In genomic region chr3:61255643-61256042, GRCm38 (mm10) we compare ENCODE assay signal across 17 mouse cellular contexts.
DNase-seq lines count a peak whose midpoint lies in the region; ATAC-seq and TF ChIP-seq lines count a peak whose summit lies in the region.
"Had no signal": no experiment of that assay in that cellular context is flagged by ENCODE, and none has a peak within 500 bp of the region (broad histone marks: within the 10 kb centered on the region; RNA-seq: fewer than 3 reads in every experiment).

No protein-coding gene starts in this region.

- H3K27ac ChIP-seq in forebrain, embryonic 14.5 days (ENCODE audit: low read depth, low read length) = no peak overlapping the region
- H3K27ac ChIP-seq in forebrain, embryonic 10.5 days = no peak overlapping the region
- no peak overlapping the region for H3K27ac ChIP-seq in forebrain, embryonic 16.5 days (ENCODE audit: low read length)
- no peak overlapping the region for H3K27ac ChIP-seq in midbrain, postnatal 0 days (ENCODE audit: low read depth, low read length)
- H3K27ac ChIP-seq: embryonic facial prominence, embryonic 10.5 days; embryonic facial prominence, embryonic 12.5 days had no signal

- H3K36me3 ChIP-seq in forebrain, embryonic 14.5 days (ENCODE audit: control insufficient read depth, insufficient read depth, low read length) = no peaks in the 10 kb centered on the region
- H3K36me3 ChIP-seq in forebrain, embryonic 10.5 days (replicated peaks) = no peaks in the 10 kb centered on the region
- no peaks in the 10 kb centered on the region for H3K36me3 ChIP-seq in forebrain, embryonic 16.5 days (ENCODE audit: control insufficient read depth, insufficient read depth)
- H3K36me3 ChIP-seq in midbrain, postnatal 0 days (ENCODE audit: insufficient read depth, low read length) = no peaks in the 10 kb centered on the region
- H3K36me3 ChIP-seq: embryonic facial prominence, embryonic 10.5 days; embryonic facial prominence, embryonic 12.5 days had no signal

- TF ChIP-seq CTCF in midbrain, postnatal 0 days (IDR thresholded peaks at IDR 0.05) = no peak

- no peaks in the 10 kb centered on the region for H3K4me1 ChIP-seq in forebrain, embryonic 14.5 days (ENCODE audit: control insufficient read depth, insufficient read depth, low read length)
- no peaks in the 10 kb centered on the region for H3K4me1 ChIP-seq in forebrain, embryonic 10.5 days
- H3K4me1 ChIP-seq in forebrain, embryonic 16.5 days (replicated peaks; ENCODE audit: control insufficient read depth, insufficient read depth, low read length) = no peaks in the 10 kb centered on the region
- H3K4me1 ChIP-seq in midbrain, postnatal 0 days (ENCODE audit: insufficient read depth, low read length) = no peaks in the 10 kb centered on the region
- H3K4me1 ChIP-seq: embryonic facial prominence, embryonic 10.5 days; embryonic facial prominence, embryonic 12.5 days had no signal

- no peak overlapping the region for H3K4me3 ChIP-seq in forebrain, embryonic 14.5 days (ENCODE audit: low read depth, low read length)
- no peak overlapping the region for H3K4me3 ChIP-seq in forebrain, embryonic 10.5 days
- H3K4me3 ChIP-seq in forebrain, embryonic 16.5 days (replicated peaks; ENCODE audit: low read length) = no peak overlapping the region
- H3K4me3 ChIP-seq in midbrain, postnatal 0 days (ENCODE audit: low read depth, low read length) = no peak overlapping the region
- H3K4me3 ChIP-seq: embryonic facial prominence, embryonic 10.5 days; embryonic facial prominence, embryonic 12.5 days had no signal

- H3K9ac ChIP-seq in forebrain, embryonic 14.5 days (ENCODE audit: low read length) = no peak overlapping the region
- H3K9ac ChIP-seq in forebrain, embryonic 16.5 days (replicated peaks; ENCODE audit: low read depth, low read length) = no peak overlapping the region
- no peak overlapping the region for H3K9ac ChIP-seq in midbrain, postnatal 0 days (replicated peaks; ENCODE audit: low read length, poor library complexity, severe bottlenecking)
- H3K9ac ChIP-seq: embryonic facial prominence, embryonic 12.5 days had no signal

- H3K9me3 ChIP-seq in forebrain, embryonic 14.5 days (replicated peaks; ENCODE audit: control insufficient read depth, low read length) = no peaks in the 10 kb centered on the region
- H3K9me3 ChIP-seq in forebrain, embryonic 10.5 days = no peaks in the 10 kb centered on the region
- H3K9me3 ChIP-seq in forebrain, embryonic 16.5 days (ENCODE audit: control insufficient read depth, low read length) = no peaks in the 10 kb centered on the region
- H3K9me3 ChIP-seq in midbrain, postnatal 0 days (ENCODE audit: low read length) = no peaks in the 10 kb centered on the region
- H3K9me3 ChIP-seq: embryonic facial prominence, embryonic 10.5 days; embryonic facial prominence, embryonic 12.5 days had no signal

- no peak overlapping the region for H3K4me2 ChIP-seq in forebrain, embryonic 14.5 days (ENCODE audit: low read length)
- no peak overlapping the region for H3K4me2 ChIP-seq in forebrain, embryonic 16.5 days (ENCODE audit: low read length)
- no peak overlapping the region for H3K4me2 ChIP-seq in midbrain, postnatal 0 days (ENCODE audit: low read depth, low read length, poor library complexity, severe bottlenecking)
- H3K4me2 ChIP-seq: embryonic facial prominence, embryonic 12.5 days had no signal

- 86% methylated on average over 2 of the region's 2 CpGs for WGBS in forebrain, embryonic 14.5 days
- WGBS in forebrain, embryonic 10.5 days = 78% methylated on average over 2 of the region's 2 CpGs
- 75% methylated on average over 2 of the region's 2 CpGs for WGBS in forebrain, embryonic 16.5 days
- WGBS in midbrain, postnatal 0 days = 87% methylated on average over 2 of the region's 2 CpGs

- H3K27me3 ChIP-seq in forebrain, embryonic 14.5 days (replicated peaks; ENCODE audit: control insufficient read depth, insufficient read depth, low read length) = no peaks in the 10 kb centered on the region
- no peaks in the 10 kb centered on the region for H3K27me3 ChIP-seq in forebrain, embryonic 10.5 days (ENCODE audit: poor library complexity, severe bottlenecking)
- no peaks in the 10 kb centered on the region for H3K27me3 ChIP-seq in forebrain, embryonic 16.5 days (replicated peaks; ENCODE audit: control insufficient read depth, insufficient read depth, low read length)
- no peaks in the 10 kb centered on the region for H3K27me3 ChIP-seq in midbrain, postnatal 0 days (ENCODE audit: insufficient read depth, low read length)
- H3K27me3 ChIP-seq: embryonic facial prominence, embryonic 12.5 days had no signal

- ATAC-seq in forebrain, embryonic 14.5 days = 0 out of 2 replicates have a peak, but pooled peaks have one; percentile 20
- ATAC-seq in frontal cortex, adult (ENCODE audit: low TSS enrichment) = peak; percentile 73; the same call in 1 of the 2 replicates
- peak; percentile 77 for ATAC-seq in forebrain, embryonic 16.5 days
- no peak for ATAC-seq in midbrain, postnatal 0 days (ENCODE audit: low FRiP score)

- DNase-seq in forebrain, embryonic 14.5 days (ENCODE audit: low spot score) = no peak
- no peak for DNase-seq in forebrain, embryonic 10.5 days (ENCODE audit: extremely low spot score, low spot score)
- no peak for DNase-seq in frontal cortex, postnatal 25 days (ENCODE audit: low spot score in 2 of 2)
- no peak for DNase-seq in midbrain, postnatal 0 days (ENCODE audit: low spot score)
- no peak for DNase-seq in lung, postnatal 14 days
- DNase-seq: adrenal gland, adult 2 months; adrenal gland, postnatal 10 days; adrenal gland, postnatal 25 days; cerebellum, adult 11-12 months; cerebellum, adult 2 months; cerebellum, adult 9-10 months; cerebellum, postnatal 10 days; cerebellum, postnatal 25 days had no signal
